Mouse (Mus musculus) Patski (cell line): ENCODE results near the gene Zfp592. TPM values are rescaled to one million over a fixed set of nuclear protein-coding genes. Genes with fewer than 3 reads are reported as not detected.

Experiments used
- ATAC-seq: fragments of 100-300 bp; one replicate; pipeline ENCODE4 v1.8.0; 2021
- CTCF ChIA-PET: fragments of 350-600 bp; sonication (Branson Sonifier 250); formaldehyde crosslinking; loops from one replicate; lab custom pipeline; 2022; ENCODE audit warnings: inconsistent platforms; lab: Charles Lee
- POLR2A ChIA-PET: fragments of 350-600 bp; sonication (Branson Sonifier 250); formaldehyde crosslinking; loops from one replicate; lab custom pipeline; 2022; ENCODE audit warnings: antibody characterized with exemption, inconsistent platforms; lab: Charles Lee
- DNase-seq: peaks from one replicate; pipeline ENCODE4 v3.0.0-alpha.2; 2011; ENCODE audit warnings: low read depth, low spot score
- H3K27me3 ChIP-seq: fragments of 371-371 bp; one replicate; pipeline ENCODE4 v1.5.1; 2021
- CTCF ChIP-seq: fragments of 100-300 bp; IDR thresholded peaks from one replicate; pipeline ENCODE4 v1.5.1; 2021
- in situ Hi-C: fragments of 300-500 bp; cut with MboI; formaldehyde crosslinking; loops from 3 replicates; pipeline ENCODE4 v1.11.1; 2018; ENCODE audit warnings: low pct_unique_long_range_greater_than_20kb, mixed read lengths
- polyA plus RNA-seq: library from polyadenylated mRNA; unstranded; gene quantifications from one replicate; pipeline ENCODE4 v1.2.3, GENCODE M21; 2021

Gene Zfp592
- polyA plus RNA-seq, result 19.6 TPM

- ATAC-seq (peak; percentile 80), DNase-seq (no peak)
- POLR2A ChIA-PET, result interaction anchor here (0.8 to 2.0 kb wide), 2 partner anchors 9 to 36 kb away, joined by 3 to 5 read pairs; no protein-coding TSS in a partner anchor
- CTCF ChIA-PET, result interaction anchor here (0.9 to 1.5 kb wide), 3 partner anchors 17 to 128 kb away, joined by 3 read pairs; no protein-coding TSS in a partner anchor
- no peaks in the 10 kb centered on the region for H3K27me3 ChIP-seq
- no peak for TF ChIP-seq CTCF
- in situ Hi-C loops, result no loop called here
Observed at GRCm38 (mm10) chr7:80992980-80993833, at the start of gene Zfp592. TSS of gene Zfp592 (plus strand) at chr7:80993681.

DNA sequence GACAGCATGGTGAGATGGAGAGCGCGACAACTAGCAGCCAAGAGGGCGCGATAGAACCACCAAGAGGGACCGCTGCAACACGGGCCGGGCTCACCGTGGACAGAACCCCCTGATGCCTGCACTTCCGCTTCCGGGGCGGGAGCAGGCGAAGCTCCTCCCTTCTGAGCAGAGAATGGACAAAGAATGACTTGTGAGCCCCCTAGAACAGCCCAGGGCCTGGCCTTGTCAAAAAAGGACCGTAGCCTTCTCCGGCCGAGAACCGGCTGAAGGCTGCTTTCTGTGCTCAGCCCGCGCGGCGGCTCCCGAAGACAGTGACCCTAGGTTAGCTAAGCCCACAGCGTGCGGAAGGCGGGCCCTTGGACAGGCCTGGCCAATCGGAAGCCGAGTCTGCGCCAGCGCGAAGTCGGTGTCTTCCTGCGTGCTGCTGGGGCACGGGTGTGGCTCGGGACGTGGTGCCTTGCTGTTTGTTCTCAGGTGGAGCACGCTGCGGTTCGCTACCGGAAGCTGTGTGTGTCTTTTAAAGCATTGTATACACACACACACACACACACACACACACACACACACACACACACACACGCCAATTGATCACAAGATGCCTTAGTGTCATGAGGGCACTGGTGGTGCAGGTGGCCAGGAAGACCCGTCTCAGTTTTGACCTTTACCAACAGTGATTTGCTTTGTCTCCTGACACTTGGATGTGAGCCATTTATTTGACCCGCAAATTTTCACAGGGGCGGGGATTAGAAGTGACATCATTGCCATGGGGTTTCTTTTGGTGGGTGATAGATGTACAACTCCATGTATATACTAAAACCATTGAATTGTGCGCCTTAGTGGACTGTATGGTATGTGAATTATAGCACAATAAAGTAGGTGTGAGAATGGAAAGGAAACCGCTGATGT is 45.8 kb upstream of the Zfp592 start, which contains the start of gene Sec11a:
TSS of gene Sec11a (minus strand) at position 336 of the 906 bp plus-strand sequence.
- CTCF ChIA-PET, result interaction anchor here (1.1 to 1.3 kb wide), 2 partner anchors 12 to 35 kb away, joined by 3 to 4 read pairs; no protein-coding TSS in a partner anchor
- POLR2A ChIA-PET, result interaction anchor here (0.7 kb wide), 1 partner anchor 396 kb away, joined by 3 read pairs; no protein-coding TSS in a partner anchor
- in situ Hi-C loops, result no loop called here
- peak; percentile 94 for ATAC-seq
- H3K27me3 ChIP-seq, result no peaks in the 10 kb centered on the region
- TF ChIP-seq CTCF, result no peak
- DNase-seq, result peak; percentile 59

GRCm38 (mm10) chr7:80951461-80951860 is 42.0 kb upstream of the Zfp592 start:
- ATAC-seq, result no peak
- DNase-seq, result no peak
- ChIA-PET CTCF (no interaction called here), POLR2A (no interaction called here)
- in situ Hi-C loops, result no loop called here
- H3K27me3 ChIP-seq, result no peaks in the 10 kb centered on the region
- TF ChIP-seq CTCF, result no peak

DNA sequence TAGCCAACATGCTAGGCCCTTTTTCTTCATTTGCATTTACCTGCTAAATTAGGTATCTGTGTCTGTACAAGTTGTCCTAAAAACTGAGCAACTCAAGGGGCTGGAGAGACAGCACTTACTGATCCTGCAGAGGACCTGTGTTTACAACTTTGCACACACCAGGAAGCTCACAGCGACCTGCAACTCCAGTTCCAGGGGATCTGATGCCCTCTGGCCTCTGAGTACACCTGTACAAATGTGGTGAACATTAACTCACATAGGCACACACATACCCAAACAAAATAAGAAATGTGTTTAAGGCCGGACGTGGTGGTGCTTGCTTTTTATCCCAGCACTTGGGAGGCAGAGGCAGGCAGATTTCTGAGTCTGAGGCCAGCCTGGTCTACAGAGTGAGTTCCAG is 41.3 kb upstream of the Zfp592 start:
- in situ Hi-C loops, result no loop called here
- ATAC-seq (no peak), DNase-seq (no peak)
- no peak for TF ChIP-seq CTCF
- CTCF ChIA-PET, result no interaction called here
- no peaks in the 10 kb centered on the region for H3K27me3 ChIP-seq
- POLR2A ChIA-PET, result no interaction called here

- ChIA-PET CTCF (no interaction called here), POLR2A (no interaction called here)
- no peak for TF ChIP-seq CTCF
- ATAC-seq (no peak), DNase-seq (no peak)
- H3K27me3 ChIP-seq, result no peaks in the 10 kb centered on the region
- in situ Hi-C loops, result no loop called here
Observed at GRCm38 (mm10) chr7:80954251-80954650, 39.2 kb upstream of the Zfp592 start.

- H3K27me3 ChIP-seq, result no peaks in the 10 kb centered on the region
- no peak for TF ChIP-seq CTCF
- DNase-seq (no peak), ATAC-seq (no peak)
- POLR2A ChIA-PET, result interaction anchor here (0.6 kb wide), 1 partner anchor 56 kb away, joined by 4 read pairs; the partner anchor contains the start of gene Wdr73
- in situ Hi-C loops, result no loop called here
- CTCF ChIA-PET, result no interaction called here
Observed at GRCm38 (mm10) chr7:80956891-80957290, 36.6 kb upstream of the Zfp592 start.

GRCm38 (mm10) chr7:80959003-80959402 is 34.5 kb upstream of the Zfp592 start:
- TF ChIP-seq CTCF, result no peak
- DNase-seq (no peak), ATAC-seq (no peak)
- in situ Hi-C loops, result no loop called here
- POLR2A ChIA-PET, result interaction anchor here (0.6 kb wide), 1 partner anchor 763 kb away, joined by 3 read pairs; no protein-coding TSS in a partner anchor
- CTCF ChIA-PET, result no interaction called here
- no peaks in the 10 kb centered on the region for H3K27me3 ChIP-seq

DNA sequence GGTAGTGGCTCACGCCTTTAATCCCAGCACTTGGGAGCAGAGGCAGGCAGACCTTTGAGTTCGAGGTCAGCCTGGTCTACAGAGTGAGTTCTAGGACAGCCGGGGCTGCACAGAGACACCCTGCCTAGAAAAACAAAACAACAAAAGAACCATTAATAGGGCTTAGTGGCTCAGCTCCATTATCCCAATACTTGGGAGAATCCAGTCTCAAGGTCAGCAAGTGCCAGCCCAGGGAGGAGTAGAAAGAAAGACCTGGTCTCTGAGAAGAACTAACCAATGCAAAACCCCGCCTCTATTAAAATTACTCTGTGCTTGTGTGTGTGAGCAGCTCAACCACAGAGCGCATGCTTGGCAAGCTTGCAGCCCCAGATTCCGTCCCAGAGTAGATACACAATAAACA is 30.7 kb upstream of the Zfp592 start:
- in situ Hi-C loops, result no loop called here
- ChIA-PET POLR2A (interaction anchor here (0.6 kb wide), 1 partner anchor 99 kb away, joined by 3 read pairs; no protein-coding TSS in a partner anchor), CTCF (interaction anchor here (1.1 kb wide), 1 partner anchor 14 kb away, joined by 4 read pairs; no protein-coding TSS in a partner anchor)
- TF ChIP-seq CTCF, result no peak
- ATAC-seq (no peak), DNase-seq (no peak)
- no peaks in the 10 kb centered on the region for H3K27me3 ChIP-seq

GRCm38 (mm10) chr7:80970913-80971312 is 22.6 kb upstream of the Zfp592 start:
- DNase-seq (no peak), ATAC-seq (no peak)
- no peak for TF ChIP-seq CTCF
- H3K27me3 ChIP-seq, result no peaks in the 10 kb centered on the region
- in situ Hi-C loops, result loop anchor here (5.0 kb wide), 1 partner anchor 34 kb away; no protein-coding TSS in a partner anchor
- ChIA-PET POLR2A (interaction anchor here (1.0 kb wide), 1 partner anchor 23 kb away, joined by 3 read pairs; no protein-coding TSS in a partner anchor), CTCF (interaction anchor here (1.2 kb wide), 2 partner anchors 11 to 21 kb away, joined by 3 read pairs; no protein-coding TSS in a partner anchor)

- POLR2A ChIA-PET, result interaction anchor here (1.0 kb wide), 1 partner anchor 23 kb away, joined by 3 read pairs; no protein-coding TSS in a partner anchor
- in situ Hi-C loops, result loop anchor here (5.0 kb wide), 1 partner anchor 34 kb away; no protein-coding TSS in a partner anchor
Observed at GRCm38 (mm10) chr7:80971419-80971818, 22.1 kb upstream of the Zfp592 start.

More at GRCm38 (mm10) chr7:80971419-80971818, 22.1 kb upstream of the Zfp592 start:
- no peaks in the 10 kb centered on the region for H3K27me3 ChIP-seq
- CTCF ChIA-PET, result interaction anchor here (1.2 kb wide), 2 partner anchors 11 to 20 kb away, joined by 3 read pairs; no protein-coding TSS in a partner anchor
- no peak for DNase-seq
- no peak for ATAC-seq
- no peak for TF ChIP-seq CTCF
